26 mouse cellular contexts compared by ENCODE assay signal in the genomic region with DNA sequence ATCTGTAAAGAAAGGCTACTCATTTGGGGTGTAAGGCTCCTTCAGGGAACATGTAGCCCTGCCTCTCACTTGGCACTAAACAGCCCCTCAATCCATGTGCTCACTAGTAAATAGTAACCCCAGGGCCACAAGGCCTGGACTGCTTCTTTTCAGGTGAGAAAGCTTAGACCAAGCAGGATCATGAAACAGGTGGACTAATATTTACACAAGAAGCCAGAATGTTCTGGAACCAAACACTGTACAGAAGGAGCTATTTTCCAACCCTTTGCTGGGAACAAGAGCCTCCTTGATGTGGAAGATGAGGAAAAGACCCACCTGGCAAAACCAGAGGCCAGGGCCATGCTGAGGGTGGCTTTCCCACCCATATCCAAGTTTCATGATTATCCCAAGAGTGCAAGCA. TPM values are rescaled to one million over a fixed set of nuclear protein-coding genes. Genes with fewer than 3 reads are reported as not detected.
"Had no signal": no experiment of that assay in that cellular context is flagged by ENCODE, and none has a peak within 500 bp of the region (broad histone marks: within the 10 kb centered on the region; RNA-seq: fewer than 3 reads in every experiment).

No protein-coding gene starts in this region.

- H3K9ac ChIP-seq: forebrain, postnatal 0 days; heart, embryonic 13.5 days; heart, embryonic 15.5 days; hindbrain, embryonic 13.5 days; intestine, embryonic 15.5 days; limb, embryonic 12.5 days had no signal

- DNase-seq: forebrain, postnatal 0 days; gastrocnemius, postnatal 14 days; gastrocnemius, postnatal 36 days; heart, adult 18-20 months; heart, postnatal 14 days; heart, postnatal 36 days; kidney, adult 18-20 months; kidney, adult 8-10 months; kidney, postnatal 10 days; kidney, postnatal 25 days; kidney, postnatal 4 days; liver had no signal

- H3K27ac ChIP-seq: heart, embryonic 13.5 days; heart, embryonic 15.5 days; hindbrain, embryonic 13.5 days; intestine, embryonic 15.5 days; layer of hippocampus, adult 2 months; left cerebral cortex, adult 2 months; limb, embryonic 10.5 days; limb, embryonic 12.5 days had no signal

- H3K4me2 ChIP-seq: heart, embryonic 11.5 days; heart, embryonic 13.5 days; heart, embryonic 15.5 days; hindbrain, embryonic 13.5 days; intestine, embryonic 15.5 days; limb, embryonic 12.5 days; liver, embryonic 11.5 days had no signal

- ATAC-seq: forebrain, postnatal 0 days; hindbrain, embryonic 16.5 days; inflammation-experienced regulatory T-cells, adult 6 months; intestine, embryonic 15.5 days had no signal

- H3K27me3 ChIP-seq: heart, embryonic 13.5 days; heart, embryonic 15.5 days; hindbrain, embryonic 13.5 days; intestine, embryonic 15.5 days; limb, embryonic 12.5 days had no signal

- H3K4me1 ChIP-seq: heart, embryonic 13.5 days; heart, embryonic 15.5 days; hindbrain, embryonic 13.5 days; intestine, embryonic 15.5 days; limb, embryonic 10.5 days; limb, embryonic 12.5 days had no signal

- H3K4me3 ChIP-seq: heart, embryonic 13.5 days; heart, embryonic 15.5 days; hindbrain, embryonic 13.5 days; intestine, embryonic 15.5 days; layer of hippocampus, adult 2 months; left cerebral cortex, adult 2 months; limb, embryonic 10.5 days; limb, embryonic 12.5 days had no signal

- H3K9me3 ChIP-seq: heart, embryonic 13.5 days; heart, embryonic 15.5 days; hindbrain, embryonic 13.5 days; intestine, embryonic 15.5 days; limb, embryonic 10.5 days; limb, embryonic 12.5 days had no signal

RNA-seq across cellular contexts. Expression of a gene that starts 47.3 kb away (rescaled TPM):
- polyA plus RNA-seq: heart, embryonic 11.5 days; hindbrain, embryonic 11.5 days; intestine, embryonic 15.5 days; kidney, embryonic 14.5 days; limb, embryonic 10.5 days; limb, embryonic 12.5 days; liver, embryonic 11.5 days had no signal
